Mouse (Mus musculus): ENCODE data around the gene Pradc1. TPM values are rescaled to one million over a fixed set of nuclear protein-coding genes. Genes with fewer than 3 reads are reported as not detected.
"Not testable (repeated sequence)": the region's sequence is repeated elsewhere in the genome, so short reads cannot be mapped to it uniquely, and the experiment has no call there.

Pradc1 gene
- polyA plus RNA-seq, 1 experiment from 2014 or later, result 25.0 TPM

DNA sequence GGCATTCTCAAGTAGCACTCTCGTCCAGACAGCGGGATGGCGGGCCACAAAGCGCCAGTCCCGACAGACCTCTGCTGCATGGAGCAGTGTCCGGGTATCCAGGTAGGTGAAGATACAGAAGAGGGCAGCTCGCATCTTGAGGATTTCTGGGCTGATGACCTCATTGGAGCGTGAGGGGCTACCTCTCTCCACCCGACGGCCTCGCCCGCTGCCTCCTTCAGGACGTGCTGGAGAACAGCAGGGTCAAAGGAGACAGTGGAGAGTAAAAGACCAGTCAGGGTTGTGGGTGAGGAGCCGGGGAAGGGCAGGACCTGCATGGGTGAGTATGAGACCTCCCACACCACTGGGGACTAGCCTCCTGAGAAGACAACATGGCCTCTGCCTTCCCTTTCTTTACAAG is 26.6 kb upstream of the Pradc1 start:
- ATAC-seq (ENCODE audit: low read depth), result no peak

GRCm38 (mm10) chr6:85477366-85477917 is 25.7 kb upstream of the Pradc1 start:
- Histone ChIP-seq H3K4me1 (replicated peaks) (peaks cover 8% of the 10 kb centered on the region; the same call in 1 of the 2 replicates), H3K4me3 (no peak overlapping the region), H3K27me3 (peaks cover 33% of the 10 kb centered on the region), H3K4me2 (no peak overlapping the region), H3K27ac (replicated peaks) (no peak overlapping the region), H3K36me3 (peaks cover 29% of the 10 kb centered on the region), H3K9me3 (no peaks in the 10 kb centered on the region), H3K9ac (no peak overlapping the region)
- ATAC-seq (ENCODE audit: low read depth), result no peak
- WGBS, result 38% methylated on average over 10 of the region's 10 CpGs

More for the DNA sequence above, 26.6 kb upstream of the Pradc1 start:
- 44% methylated on average over 14 of the region's 14 CpGs for WGBS
- Histone ChIP-seq H3K9me3 (no peaks in the 10 kb centered on the region), H3K4me2 (no peak overlapping the region), H3K36me3 (peaks cover 22% of the 10 kb centered on the region; the same call in 1 of the 2 replicates), H3K9ac (no peak overlapping the region), H3K27me3 (peaks cover 43% of the 10 kb centered on the region), H3K4me3 (no peak overlapping the region), H3K27ac (replicated peaks) (no peak overlapping the region), H3K4me1 (replicated peaks) (peaks cover 8% of the 10 kb centered on the region; the same call in 1 of the 2 replicates)

- Histone ChIP-seq H3K36me3 (peaks cover 29% of the 10 kb centered on the region), H3K4me3 (no peak overlapping the region), H3K27ac (replicated peaks) (no peak overlapping the region), H3K9me3 (no peaks in the 10 kb centered on the region), H3K9ac (no peak overlapping the region), H3K4me2 (no peak overlapping the region), H3K27me3 (peaks cover 26% of the 10 kb centered on the region), H3K4me1 (replicated peaks) (peaks cover 6% of the 10 kb centered on the region; the same call in 1 of the 2 replicates)
- WGBS, result 91% methylated on average over 3 of the region's 3 CpGs
- ATAC-seq (ENCODE audit: low read depth), result no peak
Measured at GRCm38 (mm10) chr6:85475581-85475980, 23.8 kb upstream of the Pradc1 start.

- Histone ChIP-seq H3K9me3 (no peaks in the 10 kb centered on the region), H3K4me1 (replicated peaks) (no peaks in the 10 kb centered on the region), H3K4me2 (no peak overlapping the region), H3K9ac (no peak overlapping the region), H3K27ac (replicated peaks) (no peak overlapping the region), H3K36me3 (peaks cover 52% of the 10 kb centered on the region), H3K27me3 (peaks cover 3% of the 10 kb centered on the region; the same call in 1 of the 2 replicates), H3K4me3 (no peak overlapping the region)
- 52% methylated on average over 5 of the region's 5 CpGs for WGBS
- no peak for ATAC-seq (ENCODE audit: low read depth)
Measured at GRCm38 (mm10) chr6:85472542-85472941, 20.8 kb upstream of the Pradc1 start.

- Histone ChIP-seq H3K36me3 (peaks cover 58% of the 10 kb centered on the region), H3K4me2 (no peak overlapping the region), H3K9me3 (no peaks in the 10 kb centered on the region), H3K4me3 (no peak overlapping the region), H3K27ac (replicated peaks) (no peak overlapping the region), H3K4me1 (replicated peaks) (no peaks in the 10 kb centered on the region), H3K27me3 (no peaks in the 10 kb centered on the region), H3K9ac (no peak overlapping the region)
- WGBS, result 61% methylated on average over 8 of the region's 8 CpGs
- no peak for ATAC-seq (ENCODE audit: low read depth)
Measured at GRCm38 (mm10) chr6:85471962-85472361, 20.2 kb upstream of the Pradc1 start.

DNA sequence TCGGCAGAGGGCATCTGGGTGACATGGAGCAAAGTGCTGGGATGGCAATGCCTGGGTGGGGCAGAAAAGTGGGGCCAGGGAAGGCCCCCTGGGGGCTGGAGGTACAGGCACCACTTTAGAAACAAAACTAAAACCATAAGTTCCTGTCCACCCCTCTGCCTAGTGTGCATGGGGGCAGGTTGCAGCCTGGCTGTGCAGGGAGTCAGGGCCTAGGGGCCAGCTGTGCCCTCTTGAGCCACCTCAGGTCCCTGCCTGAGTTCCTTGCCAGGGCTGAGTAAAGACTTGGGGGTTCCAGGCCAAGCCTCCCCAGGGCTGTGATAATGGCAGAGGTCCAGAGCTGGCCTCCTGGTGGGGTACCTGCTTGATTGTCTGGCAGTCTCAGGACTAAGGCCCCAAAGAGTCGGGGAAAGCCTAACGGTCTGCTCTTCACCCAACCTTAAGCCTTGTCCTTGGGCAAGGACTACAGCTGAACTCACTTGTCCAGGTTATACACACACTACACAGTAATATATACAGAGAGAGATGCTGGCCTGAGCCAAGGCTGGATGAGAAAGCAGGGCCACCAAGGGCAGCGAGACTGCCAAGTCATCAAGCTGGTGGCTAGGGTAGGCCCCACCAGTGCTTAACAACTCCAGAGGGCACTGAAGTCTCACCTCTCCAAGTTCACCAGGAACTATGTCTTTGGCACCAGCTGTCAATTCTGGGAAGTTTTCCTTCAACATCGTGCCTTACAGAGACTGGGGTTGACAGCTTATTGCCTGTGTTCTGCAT is 18.1 kb upstream of the Pradc1 start:
- Histone ChIP-seq H3K9ac (no peak overlapping the region), H3K4me3 (no peak overlapping the region), H3K4me1 (replicated peaks) (no peaks in the 10 kb centered on the region), H3K36me3 (peaks cover 76% of the 10 kb centered on the region), H3K27me3 (no peaks in the 10 kb centered on the region), H3K4me2 (no peak overlapping the region), H3K9me3 (no peaks in the 10 kb centered on the region), H3K27ac (replicated peaks) (no peak overlapping the region)
- ATAC-seq (ENCODE audit: low read depth), result no peak
- 80% methylated on average over 5 of the region's 5 CpGs for WGBS

DNA sequence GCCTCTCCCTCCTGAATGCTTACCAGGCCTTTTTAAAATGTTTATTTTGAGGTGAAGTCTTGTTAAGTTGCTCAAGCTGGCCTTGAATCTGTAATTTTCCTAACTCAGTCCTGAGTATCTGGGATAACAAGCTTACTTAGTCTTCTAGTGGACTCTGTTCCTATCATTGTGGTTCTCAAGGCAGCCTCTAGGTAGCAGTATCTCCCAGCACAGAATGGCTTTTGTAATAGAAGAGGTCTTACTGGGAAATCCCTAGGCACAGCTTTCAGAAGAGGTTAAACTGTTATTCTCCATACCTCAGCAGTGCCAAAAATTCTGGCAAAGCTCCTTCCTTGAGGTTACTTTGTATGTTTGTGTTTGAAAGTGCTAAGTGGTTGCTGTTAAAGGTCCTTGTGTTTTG is 13.6 kb upstream of the Pradc1 start:
- Histone ChIP-seq H3K4me3 (no peak overlapping the region), H3K27me3 (no peaks in the 10 kb centered on the region), H3K27ac (replicated peaks) (no peak overlapping the region), H3K9ac (no peak overlapping the region), H3K36me3 (peaks cover 97% of the 10 kb centered on the region), H3K9me3 (no peaks in the 10 kb centered on the region), H3K4me1 (replicated peaks) (no peaks in the 10 kb centered on the region), H3K4me2 (no peak overlapping the region)
- ATAC-seq (ENCODE audit: low read depth), result no peak

GRCm38 (mm10) chr6:85459621-85460020 is 7.9 kb upstream of the Pradc1 start:
- peaks cover 61% of the 10 kb centered on the region for H3K36me3 ChIP-seq
- H3K4me2 ChIP-seq, result no peak overlapping the region
- H3K9ac ChIP-seq, result no peak overlapping the region
- H3K4me3 ChIP-seq, result no peak overlapping the region
- peaks cover 38% of the 10 kb centered on the region for H3K4me1 ChIP-seq (replicated peaks)
- WGBS, result 90% methylated on average over 2 of the region's 2 CpGs
- H3K27me3 ChIP-seq, result no peaks in the 10 kb centered on the region
- H3K27ac ChIP-seq (replicated peaks), result no peak overlapping the region
- H3K9me3 ChIP-seq, result no peaks in the 10 kb centered on the region
- no peak for ATAC-seq (ENCODE audit: low read depth)

- peak overlapping the region; percentile 97 for H3K9ac ChIP-seq
- peaks cover 55% of the 10 kb centered on the region for H3K4me1 ChIP-seq (replicated peaks)
- no peaks in the 10 kb centered on the region for H3K9me3 ChIP-seq
- no peaks in the 10 kb centered on the region for H3K36me3 ChIP-seq
- no peak for ATAC-seq (ENCODE audit: low read depth)
- peak overlapping the region; percentile 88 for H3K4me3 ChIP-seq
- H3K4me2 ChIP-seq, result peak overlapping the region; percentile 98
- 12% methylated on average over 7 of the region's 7 CpGs for WGBS
- peak overlapping the region; percentile 94; the same call in 1 of the 2 replicates for H3K27ac ChIP-seq (replicated peaks)
- no peaks in the 10 kb centered on the region for H3K27me3 ChIP-seq
Measured at GRCm38 (mm10) chr6:85452816-85453215, 1.0 kb upstream of the Pradc1 start.

GRCm38 (mm10) chr6:85452411-85452665 is 568 bp upstream of the Pradc1 start:
- H3K36me3 ChIP-seq, result peaks cover 2% of the 10 kb centered on the region; the same call in 1 of the 2 replicates
- 0% methylated on average over 15 of the region's 15 CpGs for WGBS
- H3K4me2 ChIP-seq, result peak overlapping the region; percentile 98
- H3K9ac ChIP-seq, result peak overlapping the region; percentile 97
- H3K4me1 ChIP-seq (replicated peaks), result peaks cover 53% of the 10 kb centered on the region
- H3K27ac ChIP-seq (replicated peaks), result peak overlapping the region; percentile 94
- peak; percentile 9 for ATAC-seq (ENCODE audit: low read depth)
- H3K27me3 ChIP-seq, result no peaks in the 10 kb centered on the region
- no peaks in the 10 kb centered on the region for H3K9me3 ChIP-seq
- peak overlapping the region; percentile 88 for H3K4me3 ChIP-seq

GRCm38 (mm10) chr6:85450697-85451663 is 790 bp downstream of the Pradc1 start, which contains the start of gene Cct7:
Cct7 (plus strand) TSS chr6:85451514.
- Histone ChIP-seq H3K9me3 (no peaks in the 10 kb centered on the region), H3K27me3 (no peaks in the 10 kb centered on the region), H3K27ac (replicated peaks) (peak within 1 kb of the TSS; percentile 94), H3K4me2 (peak within 1 kb of the TSS; percentile 98), H3K4me1 (replicated peaks) (peaks cover 40% of the 10 kb centered on the region), H3K4me3 (peak within 1 kb of the TSS; percentile 88), H3K36me3 (peaks cover 16% of the 10 kb centered on the region), H3K9ac (peak within 1 kb of the TSS; percentile 97)
- ATAC-seq (ENCODE audit: low read depth), result peak; percentile 96
- WGBS, result 3% methylated on average over 94 of the region's 96 CpGs

DNA sequence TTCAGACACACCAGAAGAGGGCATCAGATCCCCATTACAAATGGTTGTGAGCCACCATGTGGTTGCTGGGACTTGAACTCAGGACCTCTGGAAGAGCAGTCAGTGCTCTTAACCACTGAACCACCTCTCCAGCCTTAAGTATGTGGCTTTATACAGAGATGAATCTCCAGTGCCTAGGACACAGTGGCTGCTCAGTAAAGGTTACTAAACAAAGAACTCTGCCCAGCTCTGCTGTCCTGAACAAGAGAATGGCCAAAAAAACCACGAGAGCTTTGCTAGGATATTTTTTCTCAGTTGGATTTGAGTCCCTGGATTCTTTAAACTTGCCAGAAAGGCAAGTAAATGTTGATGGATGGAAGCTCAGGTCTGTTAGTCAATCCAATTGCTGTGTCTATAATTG is 1.6 kb downstream of the Pradc1 start:
- peaks cover 24% of the 10 kb centered on the region for H3K36me3 ChIP-seq
- 80% methylated on average over 1 of the region's 1 CpGs for WGBS
- H3K9ac ChIP-seq, result peak overlapping the region; percentile 78; the same call in 1 of the 2 replicates
- H3K4me2 ChIP-seq, result peak overlapping the region; percentile 98
- H3K9me3 ChIP-seq; ATAC-seq (ENCODE audit: low read depth); H3K27ac ChIP-seq (replicated peaks); H3K27me3 ChIP-seq: not testable (repeated sequence)
- peaks cover 33% of the 10 kb centered on the region for H3K4me1 ChIP-seq (replicated peaks)
- H3K4me3 ChIP-seq, result peak overlapping the region; percentile 88; the same call in 1 of the 2 replicates
